Mouse (Mus musculus): ENCODE measurements around the gene Rnf41. TPM values are rescaled to one million over a fixed set of nuclear protein-coding genes. Genes with fewer than 3 reads are reported as not detected.

The Rnf41 gene
- total and polyA plus RNA-seq, 3 experiments, result 27.4 to 28.1 TPM; not detected in 1

DNA sequence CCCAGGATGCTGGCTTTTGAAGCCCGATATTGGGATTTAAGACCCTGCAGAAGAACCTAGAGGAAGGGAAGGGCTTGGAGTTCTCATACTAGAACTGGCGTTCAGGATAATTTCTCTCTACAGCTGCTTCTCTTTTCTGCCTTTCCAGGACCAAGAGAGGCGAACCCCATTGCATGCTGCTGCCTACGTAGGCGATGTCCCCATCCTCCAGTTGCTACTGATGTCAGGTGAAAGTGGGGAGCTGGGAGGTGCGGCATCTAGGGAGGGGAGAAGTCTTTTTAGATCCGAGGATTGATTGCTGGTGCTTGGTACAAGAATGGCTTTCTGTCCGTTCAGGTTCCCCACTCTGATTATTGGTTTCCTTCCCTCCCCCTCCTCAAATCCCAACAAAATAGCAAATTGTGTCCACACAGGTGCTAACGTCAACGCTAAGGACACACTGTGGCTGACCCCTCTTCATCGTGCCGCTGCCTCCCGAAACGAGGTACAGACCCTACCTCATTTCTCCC lies 33.5 kb upstream of the Rnf41 start:
- H3K79me2 ChIP-seq (ENCODE audit: control insufficient read depth, insufficient read depth, low read length, poor library complexity), result peaks cover 22% of the 10 kb centered on the region
- H3K9me3 ChIP-seq (replicated peaks; ENCODE audit: insufficient read depth, low read length), result no peaks in the 10 kb centered on the region
- H3K27me3 ChIP-seq (ENCODE audit: control insufficient read depth in 1 of 2, insufficient read depth in 2 of 2, low read length in 2 of 2), result no peaks in the 10 kb centered on the region
- peaks cover 0 to 11% of the 10 kb centered on the region in 2 experiments for H3K4me1 ChIP-seq (ENCODE audit: control insufficient read depth in 1 of 2, insufficient read depth in 2 of 2, low read length in 2 of 2)
- peaks cover 2 to 6% of the 10 kb centered on the region in 2 experiments for H3K36me3 ChIP-seq (ENCODE audit: control insufficient read depth in 1 of 2, insufficient read depth in 2 of 2, low read length in 2 of 2)
- no peak overlapping the region for H3K27ac ChIP-seq (ENCODE audit: control insufficient read depth, low read depth, low read length)
- DNase-seq (ENCODE audit: low read depth, low spot score), result no peak
- H3K9ac ChIP-seq (ENCODE audit: control insufficient read depth, low read depth, low read length, poor library complexity, severe bottlenecking), result peak overlapping the region; percentile 97
- H3K4me3 ChIP-seq (ENCODE audit: control insufficient read depth in 1 of 2, insufficient read depth in 1 of 2, low read depth in 2 of 2, low read length in 2 of 2), result peak overlapping the region; percentile 90 to 99
- no peak for TF ChIP-seq MXI1 (IDR thresholded peaks at IDR 0.05; ENCODE audit: low read depth, low read length)
- TF ChIP-seq RAD21 (IDR thresholded peaks at IDR 0.05; ENCODE audit: low read depth, low read length), result no peak
- no peak for TF ChIP-seq TAL1 (IDR thresholded peaks at IDR 0.05; ENCODE audit: low read length)
- no peak for TF ChIP-seq ZNF384 (IDR thresholded peaks at IDR 0.05; ENCODE audit: low read depth, low read length)
- no peak for TF ChIP-seq EP300 (IDR thresholded peaks at IDR 0.05; ENCODE audit: low read depth in 1 of 2, low read length in 2 of 2)
- no peak for TF ChIP-seq BHLHE40 (IDR thresholded peaks at IDR 0.05; ENCODE audit: borderline replicate concordance, low read depth, low read length)
- no peak for TF ChIP-seq CHD2 (IDR thresholded peaks at IDR 0.05; ENCODE audit: low read length)

DNA sequence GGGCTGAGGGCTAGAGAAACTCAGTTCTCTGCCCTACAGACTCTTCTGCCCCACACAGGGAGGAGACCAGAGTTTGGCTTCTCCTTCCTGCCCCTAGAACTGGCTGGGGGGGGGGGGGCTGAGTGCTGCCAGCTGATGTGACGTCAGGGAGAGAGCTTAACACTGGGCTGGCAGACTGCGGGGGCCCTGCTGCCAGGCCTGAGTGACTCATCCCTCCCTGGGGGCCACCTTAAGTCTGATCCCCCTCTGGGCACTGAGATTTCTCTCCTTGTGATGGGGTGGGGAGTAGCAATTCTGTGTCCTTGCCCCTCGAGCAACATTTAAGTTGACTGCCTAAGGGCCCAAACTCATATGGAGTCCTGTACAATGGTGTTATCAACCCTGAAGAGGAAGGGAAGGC lies 33.0 kb upstream of the Rnf41 start:
- Histone ChIP-seq H3K36me3 (ENCODE audit: control insufficient read depth in 1 of 2, insufficient read depth in 2 of 2, low read length in 2 of 2) (peaks cover 3% of the 10 kb centered on the region in 2 experiments), H3K4me3 (ENCODE audit: control insufficient read depth in 1 of 2, insufficient read depth in 1 of 2, low read depth in 2 of 2, low read length in 2 of 2) (no peak overlapping the region)

DNA sequence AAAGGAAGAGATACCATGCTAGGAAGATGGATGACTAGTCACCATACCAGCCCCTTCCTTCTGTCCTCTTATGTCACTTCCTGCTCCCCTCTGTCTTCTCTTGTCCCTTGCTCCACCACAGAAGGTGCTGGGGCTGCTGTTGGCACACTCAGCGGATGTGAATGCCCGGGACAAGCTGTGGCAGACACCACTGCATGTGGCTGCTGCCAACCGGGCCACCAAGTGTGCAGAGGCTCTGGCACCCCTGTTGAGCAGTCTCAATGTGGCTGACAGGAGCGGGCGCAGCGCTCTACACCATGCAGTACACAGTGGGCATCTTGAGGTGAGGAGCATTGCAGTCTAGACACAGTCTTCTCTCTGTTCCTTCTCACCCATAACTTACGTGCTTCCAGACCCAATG lies 32.2 kb upstream of the Rnf41 start:
- Histone ChIP-seq H3K4me3 (ENCODE audit: control insufficient read depth in 1 of 2, insufficient read depth in 1 of 2, low read depth in 2 of 2, low read length in 2 of 2) (no peak overlapping the region), H3K4me1 (ENCODE audit: control insufficient read depth in 1 of 2, insufficient read depth in 2 of 2, low read length in 2 of 2) (peaks cover 0 to 7% of the 10 kb centered on the region in 2 experiments; a peak in 2 of 4 replicates), H3K9me3 (replicated peaks; ENCODE audit: insufficient read depth, low read length) (no peaks in the 10 kb centered on the region), H3K27ac (ENCODE audit: control insufficient read depth, low read depth, low read length) (no peak overlapping the region), H3K9ac (ENCODE audit: control insufficient read depth, low read depth, low read length, poor library complexity, severe bottlenecking) (no peak overlapping the region), H3K36me3 (ENCODE audit: control insufficient read depth in 1 of 2, insufficient read depth in 2 of 2, low read length in 2 of 2) (peaks cover 3 to 6% of the 10 kb centered on the region in 2 experiments), H3K27me3 (ENCODE audit: control insufficient read depth in 1 of 2, insufficient read depth in 2 of 2, low read length in 2 of 2) (no peaks in the 10 kb centered on the region), H3K79me2 (ENCODE audit: control insufficient read depth, insufficient read depth, low read length, poor library complexity) (peaks cover 22% of the 10 kb centered on the region)
- TF ChIP-seq USF2 (IDR thresholded peaks at IDR 0.05; ENCODE audit: borderline replicate concordance in 1 of 2, insufficient read depth in 1 of 2, low read depth in 1 of 2, low read length in 2 of 2) (no peak), NRF1 (IDR thresholded peaks at IDR 0.05; ENCODE audit: insufficient read depth, low read depth, low read length, poor library complexity, severe bottlenecking) (no peak), POLR2AphosphoS5 (IDR thresholded peaks at IDR 0.05; ENCODE audit: borderline replicate concordance, low read depth, low read length) (no peak), SMC3 (IDR thresholded peaks at IDR 0.05; ENCODE audit: low read depth, low read length) (no peak), RAD21 (IDR thresholded peaks at IDR 0.05; ENCODE audit: low read depth, low read length) (no peak), CHD2 (IDR thresholded peaks at IDR 0.05; ENCODE audit: low read length) (no peak)
- no peak for DNase-seq (ENCODE audit: low read depth, low spot score)

More for the DNA sequence above, 33.0 kb upstream of the Rnf41 start:
- no peak overlapping the region for H3K9ac ChIP-seq (ENCODE audit: control insufficient read depth, low read depth, low read length, poor library complexity, severe bottlenecking)
- peaks cover 0 to 7% of the 10 kb centered on the region in 2 experiments; a peak in 2 of 4 replicates for H3K4me1 ChIP-seq (ENCODE audit: control insufficient read depth in 1 of 2, insufficient read depth in 2 of 2, low read length in 2 of 2)
- H3K27me3 ChIP-seq (ENCODE audit: control insufficient read depth in 1 of 2, insufficient read depth in 2 of 2, low read length in 2 of 2), result no peaks in the 10 kb centered on the region
- H3K79me2 ChIP-seq (ENCODE audit: control insufficient read depth, insufficient read depth, low read length, poor library complexity), result peaks cover 22% of the 10 kb centered on the region
- H3K27ac ChIP-seq (ENCODE audit: control insufficient read depth, low read depth, low read length), result no peak overlapping the region
- TF ChIP-seq SMC3 (IDR thresholded peaks at IDR 0.05; ENCODE audit: low read depth, low read length) (no peak), GABPA (IDR thresholded peaks at IDR 0.05; ENCODE audit: low read depth, low read length) (no peak), HCFC1 (IDR thresholded peaks at IDR 0.05; ENCODE audit: low read depth, low read length) (no peak), ZKSCAN1 (IDR thresholded peaks at IDR 0.05; ENCODE audit: low read depth, low read length) (no peak), GATA1 (IDR thresholded peaks at IDR 0.05; ENCODE audit: low read depth, low read length) (no peak), RCOR1 (IDR thresholded peaks at IDR 0.05; ENCODE audit: low read depth, low read length) (no peak)
- DNase-seq (ENCODE audit: low read depth, low spot score), result no peak
- no peaks in the 10 kb centered on the region for H3K9me3 ChIP-seq (replicated peaks; ENCODE audit: insufficient read depth, low read length)

All from MEL (cell line).